Mouse (Mus musculus) cortical plate, adult 2 months (tissue): ENCODE data around the gene Siah1a.

ENCODE experiments used
- CTCF ChIP-seq: fragments of 200-500 bp; IDR thresholded peaks from 2 replicates; pipeline ENCODE4 v1.5.1; 2011; ENCODE audit warnings: mild to moderate bottlenecking, control low read depth, low read length; ENCODE audit not compliant: insufficient read depth; ENCODE audit errors: extremely low read depth
- POLR2A ChIP-seq: fragments of 200-500 bp; IDR thresholded peaks from 2 replicates; pipeline ENCODE4 v1.6.1; 2011; ENCODE audit warnings: mild to moderate bottlenecking, low read length, control low read depth; ENCODE audit not compliant: insufficient read depth; ENCODE audit errors: extremely low read depth

DNA sequence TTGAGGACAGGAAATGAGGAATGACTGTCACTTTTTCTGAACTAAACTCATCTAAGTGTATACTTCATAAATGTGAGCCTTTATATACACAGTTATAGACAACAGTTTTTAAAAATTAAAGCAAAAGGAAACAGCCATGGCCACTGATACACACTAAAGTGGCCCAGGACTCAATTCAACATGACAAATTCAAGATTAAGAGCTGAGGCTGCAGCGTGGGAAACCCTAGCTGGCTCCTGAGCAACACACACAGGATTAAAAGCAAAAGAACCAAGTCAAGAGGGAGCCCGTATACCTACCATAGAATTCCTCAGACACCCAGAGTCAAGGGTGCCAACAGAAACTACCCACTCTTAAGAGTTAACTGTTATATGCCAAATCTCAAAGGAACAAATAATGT, 24.2 kb downstream of the Siah1a start:
- no peak for TF ChIP-seq CTCF
- no peak for TF ChIP-seq POLR2A
